Mouse (Mus musculus) midbrain, embryonic 15.5 days (tissue): ENCODE data around the gene Ccdc34. TPM values are rescaled to one million over a fixed set of nuclear protein-coding genes. Genes with fewer than 3 reads are reported as not detected.

Experiments
- ATAC-seq: fragments of 200-750 bp; cut with Nextera tagmentation; replicated peaks from 2 replicates; pipeline ENCODE4 v1.8.0; 2017; ENCODE audit warnings: moderate TSS enrichment
- H3K27ac ChIP-seq: fragments of 300-500 bp; sonication (generic); 2 replicates; pipeline ENCODE4 v1.5.1; 2015; ENCODE audit warnings: mild to moderate bottlenecking, inconsistent platforms
- H3K27me3 ChIP-seq: fragments of 300-500 bp; sonication (generic); replicated peaks from 2 replicates; pipeline ENCODE4 v1.6.1; 2015; ENCODE audit warnings: inconsistent platforms
- H3K36me3 ChIP-seq: fragments of 300-500 bp; sonication (generic); replicated peaks from 2 replicates; pipeline ENCODE4 v1.6.1; 2015; ENCODE audit warnings: inconsistent platforms
- H3K4me1 ChIP-seq: fragments of 300-500 bp; sonication (generic); 2 replicates; pipeline ENCODE4 v1.6.1; 2015; ENCODE audit warnings: inconsistent platforms
- H3K4me2 ChIP-seq: fragments of 300-500 bp; sonication (generic); 2 replicates; pipeline ENCODE4 v1.6.1; 2015; ENCODE audit warnings: inconsistent platforms, mild to moderate bottlenecking, moderate library complexity
- H3K4me3 ChIP-seq: fragments of 300-500 bp; sonication (generic); 2 replicates; pipeline ENCODE4 v1.5.1; 2015; ENCODE audit warnings: mild to moderate bottlenecking, inconsistent platforms
- H3K9ac ChIP-seq: fragments of 300-500 bp; sonication (generic); 2 replicates; pipeline ENCODE4 v1.6.1; 2015; ENCODE audit warnings: mild to moderate bottlenecking, inconsistent platforms
- H3K9me3 ChIP-seq: fragments of 300-500 bp; sonication (generic); 2 replicates; pipeline ENCODE4 v1.6.1; 2016; ENCODE audit warnings: inconsistent platforms
- WGBS: fragments of 180-500 bp; shearing (Covaris S2); methylation state at CpG from one replicate; pipeline ENCODE4 v1.1.7; 2015; ENCODE audit warnings: mixed read lengths; 5-methylcytosine and 5-hydroxymethylcytosine counted together
- polyA plus RNA-seq: library from polyadenylated mRNA; unstranded; fragments of >200 nt; fragmentation: Nextera tagmentation; extraction: Ambion mirVana; gene quantifications from 2 replicates; pipeline ENCODE4 v1.2.1, GENCODE M21; 2015

Gene Ccdc34
- polyA plus RNA-seq, 1 experiment from 2014 or later, result 29.8 TPM

- H3K36me3 ChIP-seq, result no peaks in the 10 kb centered on the region
- ATAC-seq, result no peak
- 42% methylated on average over 9 of the region's 9 CpGs for WGBS
- no peak overlapping the region for H3K4me3 ChIP-seq
- no peaks in the 10 kb centered on the region for H3K27me3 ChIP-seq
- no peak overlapping the region for H3K27ac ChIP-seq
- no peak overlapping the region for H3K9ac ChIP-seq
- no peak overlapping the region for H3K4me2 ChIP-seq
- H3K9me3 ChIP-seq, result no peaks in the 10 kb centered on the region
- 0 out of 2 replicates have a peak, but pooled peaks cover 5% of the 10 kb centered on the region for H3K4me1 ChIP-seq
Measured at GRCm38 (mm10) chr2:109985560-109985959, 32.1 kb upstream of the Ccdc34 start.

- H3K27me3 ChIP-seq, result no peaks in the 10 kb centered on the region
- H3K4me3 ChIP-seq, result no peak overlapping the region
- ATAC-seq, result no peak
- no peak overlapping the region for H3K9ac ChIP-seq
- 0 out of 2 replicates have a peak, but pooled peaks cover 5% of the 10 kb centered on the region for H3K4me1 ChIP-seq
- no peak overlapping the region for H3K27ac ChIP-seq
- no peaks in the 10 kb centered on the region for H3K36me3 ChIP-seq
- 77% methylated on average over 11 of the region's 11 CpGs for WGBS
- no peak overlapping the region for H3K4me2 ChIP-seq
- H3K9me3 ChIP-seq, result no peaks in the 10 kb centered on the region
Measured at GRCm38 (mm10) chr2:109986036-109986785, 31.4 kb upstream of the Ccdc34 start.

- Histone ChIP-seq H3K4me3 (no peak overlapping the region), H3K4me1 (0 out of 2 replicates have a peak, but pooled peaks cover 5% of the 10 kb centered on the region), H3K9me3 (no peaks in the 10 kb centered on the region), H3K36me3 (no peaks in the 10 kb centered on the region), H3K27ac (no peak overlapping the region), H3K9ac (no peak overlapping the region), H3K4me2 (no peak overlapping the region), H3K27me3 (no peaks in the 10 kb centered on the region)
- WGBS, result 86% methylated on average over 5 of the region's 5 CpGs
- no peak for ATAC-seq
Measured at GRCm38 (mm10) chr2:109987946-109988345, 29.7 kb upstream of the Ccdc34 start.

GRCm38 (mm10) chr2:109989196-109989595, 28.4 kb upstream of the Ccdc34 start:
- no peak overlapping the region for H3K4me3 ChIP-seq
- no peak overlapping the region for H3K27ac ChIP-seq
- ATAC-seq, result no peak; the same call in 1 of the 2 replicates
- no peaks in the 10 kb centered on the region for H3K36me3 ChIP-seq
- no peak overlapping the region for H3K9ac ChIP-seq
- H3K9me3 ChIP-seq, result no peaks in the 10 kb centered on the region
- 0% methylated on average over 3 of the region's 3 CpGs for WGBS
- no peaks in the 10 kb centered on the region for H3K27me3 ChIP-seq
- no peak overlapping the region for H3K4me2 ChIP-seq
- H3K4me1 ChIP-seq, result 0 out of 2 replicates have a peak, but pooled peaks cover 5% of the 10 kb centered on the region

- Histone ChIP-seq H3K4me3 (no peak overlapping the region), H3K9ac (no peak overlapping the region), H3K9me3 (no peaks in the 10 kb centered on the region), H3K4me1 (0 out of 2 replicates have a peak, but pooled peaks cover 5% of the 10 kb centered on the region), H3K36me3 (no peaks in the 10 kb centered on the region), H3K4me2 (no peak overlapping the region), H3K27me3 (no peaks in the 10 kb centered on the region), H3K27ac (no peak overlapping the region)
- ATAC-seq, result no peak
- 35% methylated on average over 8 of the region's 8 CpGs for WGBS
Measured at GRCm38 (mm10) chr2:109989679-109990473, 27.7 kb upstream of the Ccdc34 start.

- no peak overlapping the region for H3K27ac ChIP-seq
- WGBS, result 84% methylated on average over 1 of the region's 1 CpGs
Measured at GRCm38 (mm10) chr2:109991754-109992153, 25.9 kb upstream of the Ccdc34 start.

GRCm38 (mm10) chr2:109992448-109993073, 25.1 kb upstream of the Ccdc34 start:
- WGBS, result 50% methylated on average over 11 of the region's 11 CpGs

More at GRCm38 (mm10) chr2:109991754-109992153, 25.9 kb upstream of the Ccdc34 start:
- Histone ChIP-seq H3K36me3 (no peaks in the 10 kb centered on the region), H3K4me3 (no peak overlapping the region), H3K4me2 (no peak overlapping the region), H3K9ac (no peak overlapping the region), H3K4me1 (0 out of 2 replicates have a peak, but pooled peaks cover 5% of the 10 kb centered on the region), H3K27me3 (no peaks in the 10 kb centered on the region), H3K9me3 (no peaks in the 10 kb centered on the region)
- ATAC-seq, result no peak

GRCm38 (mm10) chr2:109993404-109993803, 24.2 kb upstream of the Ccdc34 start:
- H3K27me3 ChIP-seq, result no peaks in the 10 kb centered on the region
- no peak for ATAC-seq
- no peaks in the 10 kb centered on the region for H3K36me3 ChIP-seq
- no peak overlapping the region for H3K4me3 ChIP-seq
- no peak overlapping the region for H3K9ac ChIP-seq
- H3K27ac ChIP-seq, result no peak overlapping the region
- no peak overlapping the region for H3K4me2 ChIP-seq
- H3K4me1 ChIP-seq, result 0 out of 2 replicates have a peak, but pooled peaks cover 5% of the 10 kb centered on the region
- H3K9me3 ChIP-seq, result no peaks in the 10 kb centered on the region

More at GRCm38 (mm10) chr2:109992448-109993073, 25.1 kb upstream of the Ccdc34 start:
- Histone ChIP-seq H3K4me1 (0 out of 2 replicates have a peak, but pooled peaks cover 5% of the 10 kb centered on the region), H3K27me3 (no peaks in the 10 kb centered on the region), H3K9ac (no peak overlapping the region), H3K4me3 (no peak overlapping the region), H3K36me3 (no peaks in the 10 kb centered on the region), H3K4me2 (no peak overlapping the region), H3K27ac (no peak overlapping the region), H3K9me3 (no peaks in the 10 kb centered on the region)
- no peak for ATAC-seq

GRCm38 (mm10) chr2:109995061-109995460, 22.6 kb upstream of the Ccdc34 start:
- Histone ChIP-seq H3K36me3 (no peaks in the 10 kb centered on the region), H3K9ac (no peak overlapping the region), H3K27ac (no peak overlapping the region), H3K9me3 (no peaks in the 10 kb centered on the region), H3K4me1 (no peaks in the 10 kb centered on the region), H3K27me3 (no peaks in the 10 kb centered on the region), H3K4me2 (no peak overlapping the region), H3K4me3 (no peak overlapping the region)
- WGBS, result 82% methylated on average over 2 of the region's 2 CpGs
- no peak for ATAC-seq

GRCm38 (mm10) chr2:109996411-109996810, 21.2 kb upstream of the Ccdc34 start:
- no peak overlapping the region for H3K9ac ChIP-seq
- H3K4me2 ChIP-seq, result no peak overlapping the region
- no peak overlapping the region for H3K27ac ChIP-seq
- ATAC-seq, result no peak
- no peaks in the 10 kb centered on the region for H3K4me1 ChIP-seq
- H3K4me3 ChIP-seq, result no peak overlapping the region
- 79% methylated on average over 12 of the region's 12 CpGs for WGBS
- H3K27me3 ChIP-seq, result no peaks in the 10 kb centered on the region
- no peaks in the 10 kb centered on the region for H3K36me3 ChIP-seq
- no peaks in the 10 kb centered on the region for H3K9me3 ChIP-seq

- ATAC-seq, result no peak
Measured at GRCm38 (mm10) chr2:110004668-110005067, 12.9 kb upstream of the Ccdc34 start.

GRCm38 (mm10) chr2:110005164-110005563, 12.5 kb upstream of the Ccdc34 start:
- Histone ChIP-seq H3K9me3 (no peaks in the 10 kb centered on the region), H3K9ac (no peak overlapping the region), H3K4me1 (no peaks in the 10 kb centered on the region), H3K4me2 (no peak overlapping the region), H3K27ac (no peak overlapping the region), H3K4me3 (no peak overlapping the region), H3K27me3 (no peaks in the 10 kb centered on the region), H3K36me3 (no peaks in the 10 kb centered on the region)
- 72% methylated on average over 3 of the region's 3 CpGs for WGBS
- ATAC-seq, result no peak

More at GRCm38 (mm10) chr2:110004668-110005067, 12.9 kb upstream of the Ccdc34 start:
- Histone ChIP-seq H3K4me2 (no peak overlapping the region), H3K9ac (no peak overlapping the region), H3K4me1 (no peaks in the 10 kb centered on the region), H3K27me3 (no peaks in the 10 kb centered on the region), H3K36me3 (no peaks in the 10 kb centered on the region), H3K4me3 (no peak overlapping the region), H3K27ac (no peak overlapping the region), H3K9me3 (no peaks in the 10 kb centered on the region)
- 76% methylated on average over 1 of the region's 1 CpGs for WGBS
